In genomic region chr5:110274846-110275245, GRCm38 (mm10) we compare ENCODE assay signal across 19 mouse cellular contexts.
"Had no signal": no experiment of that assay in that cellular context is flagged by ENCODE, and none has a peak within 500 bp of the region (broad histone marks: within the 10 kb centered on the region; RNA-seq: fewer than 3 reads in every experiment).

No protein-coding gene starts in this region.

- H3K4me1 ChIP-seq: lung, embryonic 15.5 days; midbrain, embryonic 10.5 days; midbrain, embryonic 12.5 days; neural tube, embryonic 13.5 days; neural tube, embryonic 15.5 days had no signal

- H3K36me3 ChIP-seq: lung, embryonic 15.5 days; midbrain, embryonic 10.5 days; midbrain, embryonic 12.5 days; neural tube, embryonic 13.5 days; neural tube, embryonic 15.5 days had no signal

- H3K27ac ChIP-seq: lung, embryonic 15.5 days; midbrain, embryonic 10.5 days; midbrain, embryonic 12.5 days; neural tube, embryonic 13.5 days; neural tube, embryonic 15.5 days had no signal

- H3K4me3 ChIP-seq: lung, embryonic 15.5 days; midbrain, embryonic 10.5 days; midbrain, embryonic 12.5 days; myocyte; neural tube, embryonic 13.5 days; neural tube, embryonic 15.5 days had no signal

- H3K9ac ChIP-seq: lung, embryonic 15.5 days; midbrain, embryonic 12.5 days; neural tube, embryonic 13.5 days; neural tube, embryonic 15.5 days had no signal

- DNase-seq: lung, adult 18-20 months; lung, postnatal 10 days; lung, postnatal 4 days; midbrain, embryonic 14.5 days; retina, postnatal 1 day; right cerebral cortex, adult 18-20 months; right cerebral cortex, postnatal 25 days; right cerebral cortex, postnatal 4 days; spleen, adult 18-20 months; thymus, adult 18-20 months; thymus, postnatal 14 days; thymus, postnatal 36 days had no signal

- ATAC-seq: midbrain, embryonic 16.5 days had no signal

- H3K27me3 ChIP-seq: lung, embryonic 15.5 days; midbrain, embryonic 12.5 days; neural tube, embryonic 13.5 days; neural tube, embryonic 15.5 days had no signal

- H3K9me3 ChIP-seq: lung, embryonic 15.5 days; midbrain, embryonic 10.5 days; midbrain, embryonic 12.5 days; neural tube, embryonic 13.5 days; neural tube, embryonic 15.5 days had no signal

- H3K4me2 ChIP-seq: lung, embryonic 15.5 days; midbrain, embryonic 12.5 days; neural tube, embryonic 13.5 days; neural tube, embryonic 15.5 days had no signal
